Mouse (Mus musculus): ENCODE results near the gene Cacna1d. TPM values are rescaled to one million over a fixed set of nuclear protein-coding genes. Genes with fewer than 3 reads are reported as not detected.

Gene Cacna1d
- total and polyA plus RNA-seq, 3 experiments, result 0.04 to 0.66 (median 0.08) TPM

- no peak for TF ChIP-seq TCF12 (IDR thresholded peaks at IDR 0.05; ENCODE audit: low read depth, low read length)
- no peak for TF ChIP-seq CHD1 (IDR thresholded peaks at IDR 0.05; ENCODE audit: low read depth, low read length)
- no peak for TF ChIP-seq TBP (conservative IDR thresholded peaks at IDR 0.05; ENCODE audit: low read depth, low read length)
- no peak for TF ChIP-seq SMC3 (IDR thresholded peaks at IDR 0.05; ENCODE audit: low read depth, low read length)
- no peak for DNase-seq (ENCODE audit: extremely low read depth)
- Histone ChIP-seq H3K9ac (ENCODE audit: insufficient read depth, low read depth) (no peak overlapping the region), H3K4me2 (ENCODE audit: insufficient read depth, low read depth, poor library complexity, severe bottlenecking) (no peak overlapping the region), H3K79me2 (replicated peaks; ENCODE audit: control insufficient read depth, extremely low read depth, insufficient read depth, poor library complexity, severe bottlenecking) (no peaks in the 10 kb centered on the region), H3K9me3 (replicated peaks; ENCODE audit: low read length) (no peaks in the 10 kb centered on the region), H3K27ac (ENCODE audit: insufficient read depth, low read depth) (no peak overlapping the region), H3K36me3 (replicated peaks in 1 of 2; ENCODE audit: control insufficient read depth in 1 of 2, insufficient read depth in 1 of 2, low read length in 1 of 2) (no peaks in the 10 kb centered on the region), H3K27me3 (replicated peaks) (no peaks in the 10 kb centered on the region), H3K4me3 (replicated peaks in 1 of 3; ENCODE audit: low read depth in 2 of 3, low read length in 2 of 3, poor library complexity in 1 of 3) (no peak overlapping the region), H3K4me1 (ENCODE audit: control insufficient read depth in 1 of 2, insufficient read depth in 2 of 2) (no peaks in the 10 kb centered on the region)
- in situ Hi-C loops (cut with MboI; ENCODE audit: low pct_ligation_motif_present, low pct_unique_long_range_greater_than_20kb, low sequenced_read_pairs) (no loop called here), dilution Hi-C loops (cut with MboI; ENCODE audit: extremely low pct_ligation_motif_present, extremely low pct_unique_long_range_greater_than_20kb, low sequenced_read_pairs) (no loop called here)
These were observed 159.4 kb downstream of the Cacna1d start for GRCm38 (mm10) chr14:30331856-30332255.

- H3K4me2 ChIP-seq (ENCODE audit: insufficient read depth, low read depth, poor library complexity, severe bottlenecking), result no peak overlapping the region
- H3K9me3 ChIP-seq (replicated peaks; ENCODE audit: low read length), result no peaks in the 10 kb centered on the region
- no peaks in the 10 kb centered on the region for H3K4me1 ChIP-seq (ENCODE audit: control insufficient read depth in 1 of 2, insufficient read depth in 2 of 2)
- TF ChIP-seq TCF12 (IDR thresholded peaks at IDR 0.05; ENCODE audit: low read depth, low read length) (no peak), ETS1 (conservative IDR thresholded peaks at IDR 0.05; ENCODE audit: low read depth, low read length) (no peak), IRF4 (IDR thresholded peaks at IDR 0.05; ENCODE audit: low read depth, low read length) (no peak), POLR2A (IDR thresholded peaks at IDR 0.05; ENCODE audit: low read depth, low read length) (no peak), NRF1 (IDR thresholded peaks at IDR 0.05; ENCODE audit: low read depth, low read length) (no peak), BHLHE40 (IDR thresholded peaks at IDR 0.05; ENCODE audit: low read depth, low read length) (no peak), EP300 (IDR thresholded peaks at IDR 0.05; ENCODE audit: low read length) (no peak), SIN3A (IDR thresholded peaks at IDR 0.05; ENCODE audit: low read length) (no peak), NELFE (IDR thresholded peaks at IDR 0.05; ENCODE audit: low read depth, low read length) (no peak), USF2 (conservative IDR thresholded peaks at IDR 0.05; ENCODE audit: low read depth, low read length) (no peak), SMC3 (IDR thresholded peaks at IDR 0.05; ENCODE audit: low read depth, low read length) (no peak), HCFC1 (IDR thresholded peaks at IDR 0.05; ENCODE audit: low read depth, low read length) (no peak), ZC3H11A (IDR thresholded peaks at IDR 0.05; ENCODE audit: low read depth, low read length) (no peak), KAT2A (IDR thresholded peaks at IDR 0.05; ENCODE audit: insufficient replicate concordance, low read length) (no peak)
- H3K9ac ChIP-seq (ENCODE audit: insufficient read depth, low read depth), result no peak overlapping the region
- in situ Hi-C loops (cut with MboI; ENCODE audit: low pct_ligation_motif_present, low pct_unique_long_range_greater_than_20kb, low sequenced_read_pairs) (no loop called here), dilution Hi-C loops (cut with MboI; ENCODE audit: extremely low pct_ligation_motif_present, extremely low pct_unique_long_range_greater_than_20kb, low sequenced_read_pairs) (no loop called here)
- no peak overlapping the region for H3K27ac ChIP-seq (ENCODE audit: insufficient read depth, low read depth)
- no peak overlapping the region for H3K4me3 ChIP-seq (replicated peaks in 1 of 3; ENCODE audit: low read depth in 2 of 3, low read length in 2 of 3, poor library complexity in 1 of 3)
- no peaks in the 10 kb centered on the region for H3K36me3 ChIP-seq (replicated peaks in 1 of 2; ENCODE audit: control insufficient read depth in 1 of 2, insufficient read depth in 1 of 2, low read length in 1 of 2)
- no peaks in the 10 kb centered on the region for H3K27me3 ChIP-seq (replicated peaks)
- no peaks in the 10 kb centered on the region for H3K79me2 ChIP-seq (replicated peaks; ENCODE audit: control insufficient read depth, extremely low read depth, insufficient read depth, poor library complexity, severe bottlenecking)
- no peak for DNase-seq (ENCODE audit: extremely low read depth)
These were observed 160.7 kb downstream of the Cacna1d start for GRCm38 (mm10) chr14:30330416-30331181.

All from CH12.LX (cell line).